Mouse (Mus musculus): ENCODE data around the gene Il2ra. TPM values are rescaled to one million over a fixed set of nuclear protein-coding genes. Genes with fewer than 3 reads are reported as not detected.

The Il2ra gene
- polyA plus RNA-seq, 1 experiment from 2014 or later = 0.04 TPM

GRCm38 (mm10) chr2:11623726-11624125, 18.9 kb upstream of the Il2ra start:
- H3K4me3 ChIP-seq = no peak overlapping the region
- H3K36me3 ChIP-seq (replicated peaks) = no peaks in the 10 kb centered on the region
- no peak for ATAC-seq (replicated peaks)
- no peaks in the 10 kb centered on the region for H3K4me1 ChIP-seq
- no peaks in the 10 kb centered on the region for H3K9me3 ChIP-seq
- no peak overlapping the region for H3K4me2 ChIP-seq
- no peaks in the 10 kb centered on the region for H3K27me3 ChIP-seq (replicated peaks)
- WGBS = 83% methylated on average over 2 of the region's 2 CpGs
- no peak overlapping the region for H3K9ac ChIP-seq
- no peak overlapping the region for H3K27ac ChIP-seq

- no peak within 1 kb of the TSS for H3K9ac ChIP-seq
- no peaks in the 10 kb centered on the region for H3K27me3 ChIP-seq (replicated peaks)
- no peak for ATAC-seq (replicated peaks)
- H3K36me3 ChIP-seq (replicated peaks) = no peaks in the 10 kb centered on the region
- H3K27ac ChIP-seq = no peak within 1 kb of the TSS
- no peaks in the 10 kb centered on the region for H3K4me1 ChIP-seq
- no peak within 1 kb of the TSS for H3K4me3 ChIP-seq
- 95% methylated on average over 5 of the region's 5 CpGs for WGBS
- H3K4me2 ChIP-seq = no peak within 1 kb of the TSS
- H3K9me3 ChIP-seq = no peaks in the 10 kb centered on the region
Observed at GRCm38 (mm10) chr2:11625890-11626289, 16.7 kb upstream of the Il2ra start, which contains the start of gene Gm17490. Gm17490 (minus strand) TSS chr2:11626264.

DNA sequence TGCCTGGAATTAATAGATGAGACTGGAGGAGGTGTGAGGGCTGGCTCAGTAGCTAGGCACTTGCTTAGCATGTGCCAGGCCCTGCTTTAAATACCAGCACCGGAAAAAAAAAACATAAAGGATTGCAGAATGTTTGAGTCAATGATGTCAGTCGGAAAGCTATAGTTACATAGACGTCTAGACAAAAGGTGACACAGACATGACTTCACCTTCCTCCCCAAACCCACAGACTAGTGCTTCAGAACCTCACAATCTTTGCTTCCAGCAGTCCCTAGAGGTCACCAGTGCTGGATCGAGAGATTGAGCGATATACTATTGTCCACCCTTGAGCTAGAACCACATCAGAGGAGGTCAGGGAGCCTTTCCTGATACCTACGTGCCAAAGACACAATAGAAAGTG, 7.6 kb upstream of the Il2ra start:
- WGBS = 90% methylated on average over 6 of the region's 6 CpGs
- H3K36me3 ChIP-seq (replicated peaks) = no peaks in the 10 kb centered on the region
- no peaks in the 10 kb centered on the region for H3K9me3 ChIP-seq
- H3K4me1 ChIP-seq = no peaks in the 10 kb centered on the region
- no peak overlapping the region for H3K4me3 ChIP-seq
- no peak overlapping the region for H3K27ac ChIP-seq
- H3K9ac ChIP-seq = no peak overlapping the region
- H3K4me2 ChIP-seq = no peak overlapping the region
- no peak for ATAC-seq (replicated peaks)
- H3K27me3 ChIP-seq (replicated peaks) = no peaks in the 10 kb centered on the region

DNA sequence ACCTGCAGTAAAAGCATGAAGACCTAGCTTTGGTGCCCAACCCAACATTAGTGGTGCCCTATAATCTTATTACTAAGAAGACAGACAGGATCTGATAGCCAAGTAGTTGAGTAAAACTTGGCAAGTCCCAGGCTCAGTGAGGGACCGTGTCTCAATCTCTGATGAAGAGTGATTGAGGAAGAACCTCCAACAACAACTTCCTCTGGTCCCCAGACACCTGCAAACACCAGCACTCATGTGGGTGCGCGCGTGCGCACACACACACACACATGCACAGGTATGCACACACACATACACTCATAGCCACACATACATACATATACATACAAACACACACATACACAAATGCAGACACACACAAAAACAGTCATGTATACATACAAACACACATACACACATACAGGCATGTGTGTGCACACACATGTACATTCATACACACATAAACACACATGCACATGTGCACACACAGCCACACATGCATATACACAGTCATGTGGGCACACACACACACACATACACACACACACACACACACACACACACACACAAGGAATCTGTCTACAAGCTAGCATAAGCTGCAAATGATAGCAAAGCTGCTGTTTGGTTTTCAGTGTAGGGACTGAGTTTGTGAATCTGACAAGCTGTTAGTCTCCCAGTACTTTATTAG, 7.0 kb upstream of the Il2ra start:
- Histone ChIP-seq H3K9me3 (no peaks in the 10 kb centered on the region), H3K36me3 (replicated peaks) (no peaks in the 10 kb centered on the region), H3K4me2 (no peak overlapping the region), H3K27ac (no peak overlapping the region), H3K9ac (no peak overlapping the region), H3K27me3 (replicated peaks) (no peaks in the 10 kb centered on the region), H3K4me3 (no peak overlapping the region), H3K4me1 (no peaks in the 10 kb centered on the region)
- WGBS = 98% methylated on average over 5 of the region's 5 CpGs
- no peak for ATAC-seq (replicated peaks)

DNA sequence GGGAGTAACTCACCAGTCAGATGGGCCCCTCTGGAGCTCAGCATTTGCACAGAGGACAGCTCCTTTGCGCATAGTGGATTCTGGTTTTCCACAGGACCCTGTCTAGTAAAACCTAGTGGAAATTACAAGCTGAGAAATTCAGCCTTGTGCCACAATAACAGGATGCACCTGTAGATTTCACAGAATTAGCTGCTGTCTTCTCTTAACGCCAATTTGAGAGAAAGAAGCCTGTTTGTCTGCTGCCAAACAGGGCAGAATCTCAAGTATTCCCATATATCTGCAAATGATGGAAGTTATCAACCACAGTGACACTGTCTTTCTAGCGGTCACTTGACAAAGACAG, 6.5 kb upstream of the Il2ra start:
- Histone ChIP-seq H3K27ac (no peak overlapping the region), H3K4me3 (no peak overlapping the region), H3K9ac (no peak overlapping the region), H3K36me3 (replicated peaks) (no peaks in the 10 kb centered on the region), H3K4me2 (no peak overlapping the region), H3K4me1 (no peaks in the 10 kb centered on the region), H3K27me3 (replicated peaks) (no peaks in the 10 kb centered on the region), H3K9me3 (no peaks in the 10 kb centered on the region)
- 92% methylated on average over 3 of the region's 3 CpGs for WGBS
- ATAC-seq (replicated peaks) = no peak

- no peaks in the 10 kb centered on the region for H3K4me1 ChIP-seq
- no peaks in the 10 kb centered on the region for H3K36me3 ChIP-seq (replicated peaks)
- H3K9ac ChIP-seq = no peak overlapping the region
- no peak overlapping the region for H3K27ac ChIP-seq
- 80% methylated on average over 1 of the region's 1 CpGs for WGBS
- H3K4me3 ChIP-seq = no peak overlapping the region
- H3K9me3 ChIP-seq = no peaks in the 10 kb centered on the region
- no peak for ATAC-seq (replicated peaks)
- no peaks in the 10 kb centered on the region for H3K27me3 ChIP-seq (replicated peaks)
- no peak overlapping the region for H3K4me2 ChIP-seq
Observed at GRCm38 (mm10) chr2:11637115-11637514, 5.5 kb upstream of the Il2ra start.

GRCm38 (mm10) chr2:11644057-11644456, 1.4 kb downstream of the Il2ra start:
- no peaks in the 10 kb centered on the region for H3K27me3 ChIP-seq (replicated peaks)
- WGBS = 82% methylated on average over 1 of the region's 1 CpGs
- H3K4me3 ChIP-seq = no peak overlapping the region
- H3K36me3 ChIP-seq (replicated peaks) = no peaks in the 10 kb centered on the region
- ATAC-seq (replicated peaks) = no peak
- H3K4me2 ChIP-seq = no peak overlapping the region
- no peak overlapping the region for H3K9ac ChIP-seq
- no peaks in the 10 kb centered on the region for H3K9me3 ChIP-seq
- no peak overlapping the region for H3K27ac ChIP-seq
- no peaks in the 10 kb centered on the region for H3K4me1 ChIP-seq

DNA sequence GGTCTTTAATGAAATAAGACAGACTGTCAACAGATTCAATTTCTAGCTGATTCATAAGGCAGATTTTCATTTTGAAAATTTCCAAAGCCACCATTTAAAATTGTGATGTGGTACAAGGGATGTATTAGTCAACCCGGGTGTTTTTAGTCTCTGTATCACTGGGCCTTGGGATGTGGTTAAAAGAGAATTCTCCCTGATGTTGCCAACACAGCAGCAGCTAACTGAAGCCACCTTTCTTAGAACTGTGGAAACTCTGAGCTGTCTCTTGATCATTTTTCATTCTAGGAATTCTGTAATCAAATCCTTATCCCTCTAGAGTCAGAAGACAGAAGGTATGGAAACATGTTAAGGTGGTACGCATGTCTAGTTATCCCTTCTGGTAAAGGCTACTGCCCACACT, 2.7 kb downstream of the Il2ra start:
- H3K4me2 ChIP-seq = no peak overlapping the region
- no peak overlapping the region for H3K9ac ChIP-seq
- H3K36me3 ChIP-seq (replicated peaks) = no peaks in the 10 kb centered on the region
- WGBS = 95% methylated on average over 2 of the region's 2 CpGs
- H3K27me3 ChIP-seq (replicated peaks) = no peaks in the 10 kb centered on the region
- H3K27ac ChIP-seq = no peak overlapping the region
- no peaks in the 10 kb centered on the region for H3K4me1 ChIP-seq
- H3K9me3 ChIP-seq = no peaks in the 10 kb centered on the region
- H3K4me3 ChIP-seq = no peak overlapping the region
- no peak for ATAC-seq (replicated peaks)

DNA sequence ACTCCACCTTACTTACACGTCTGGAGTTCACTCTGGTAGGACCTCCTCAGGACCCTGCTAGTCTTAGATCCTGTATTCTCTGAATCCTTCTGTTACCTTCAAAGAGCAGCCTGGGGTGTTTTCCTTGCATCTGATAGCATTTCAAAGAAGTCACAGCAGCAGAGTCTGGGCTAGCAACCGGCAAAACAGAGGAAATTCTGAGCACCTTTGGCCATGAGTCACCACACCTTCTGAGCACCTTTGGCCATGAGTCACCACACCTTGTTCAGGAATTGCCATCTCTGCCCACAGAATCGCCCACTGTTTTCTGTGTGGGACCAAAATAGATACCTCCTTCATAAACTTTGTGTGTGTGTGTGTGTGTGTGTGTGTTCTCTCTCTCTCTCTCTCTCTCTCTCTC, 8.9 kb downstream of the Il2ra start:
- no peaks in the 10 kb centered on the region for H3K36me3 ChIP-seq (replicated peaks)
- ATAC-seq (replicated peaks) = no peak
- 59% methylated on average over 3 of the region's 3 CpGs for WGBS
- H3K4me1 ChIP-seq = no peaks in the 10 kb centered on the region
- H3K9me3 ChIP-seq = no peaks in the 10 kb centered on the region
- no peaks in the 10 kb centered on the region for H3K27me3 ChIP-seq (replicated peaks)
- H3K9ac ChIP-seq = no peak overlapping the region
- H3K4me2 ChIP-seq = no peak overlapping the region
- H3K27ac ChIP-seq = no peak overlapping the region
- H3K4me3 ChIP-seq = no peak overlapping the region

DNA sequence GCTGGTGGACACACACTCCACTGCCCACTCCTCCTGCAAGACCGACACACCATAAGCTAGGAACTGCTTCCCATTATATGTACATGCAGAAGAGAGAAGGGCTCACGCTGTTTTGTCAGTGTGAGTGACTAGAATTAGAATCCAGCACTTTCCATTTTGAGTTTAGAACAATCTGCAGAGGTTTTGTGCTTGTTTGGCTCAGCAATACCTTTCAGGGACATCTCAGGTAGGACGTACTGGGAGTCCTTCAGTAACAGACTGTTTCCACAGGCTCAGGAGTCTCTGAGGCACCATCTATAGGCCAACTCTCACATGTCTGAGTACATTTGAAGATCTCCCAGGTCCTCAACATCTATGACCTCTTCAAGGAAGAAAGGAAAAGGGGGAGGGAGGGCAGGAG, 9.6 kb downstream of the Il2ra start:
- 83% methylated on average over 3 of the region's 3 CpGs for WGBS
- no peak for ATAC-seq (replicated peaks)
- Histone ChIP-seq H3K4me1 (no peaks in the 10 kb centered on the region), H3K27ac (no peak overlapping the region), H3K27me3 (replicated peaks) (no peaks in the 10 kb centered on the region), H3K36me3 (replicated peaks) (no peaks in the 10 kb centered on the region), H3K9me3 (no peaks in the 10 kb centered on the region), H3K4me3 (no peak overlapping the region), H3K9ac (no peak overlapping the region), H3K4me2 (no peak overlapping the region)

- WGBS = 77% methylated on average over 2 of the region's 2 CpGs
- no peak overlapping the region for H3K4me3 ChIP-seq
- no peak overlapping the region for H3K9ac ChIP-seq
- H3K36me3 ChIP-seq (replicated peaks) = no peaks in the 10 kb centered on the region
- no peak overlapping the region for H3K27ac ChIP-seq
- no peak for ATAC-seq (replicated peaks)
- H3K4me1 ChIP-seq = no peaks in the 10 kb centered on the region
- H3K4me2 ChIP-seq = no peak overlapping the region
- H3K9me3 ChIP-seq = no peaks in the 10 kb centered on the region
- no peaks in the 10 kb centered on the region for H3K27me3 ChIP-seq (replicated peaks)
Observed at GRCm38 (mm10) chr2:11652780-11653179, 10.2 kb downstream of the Il2ra start.

DNA sequence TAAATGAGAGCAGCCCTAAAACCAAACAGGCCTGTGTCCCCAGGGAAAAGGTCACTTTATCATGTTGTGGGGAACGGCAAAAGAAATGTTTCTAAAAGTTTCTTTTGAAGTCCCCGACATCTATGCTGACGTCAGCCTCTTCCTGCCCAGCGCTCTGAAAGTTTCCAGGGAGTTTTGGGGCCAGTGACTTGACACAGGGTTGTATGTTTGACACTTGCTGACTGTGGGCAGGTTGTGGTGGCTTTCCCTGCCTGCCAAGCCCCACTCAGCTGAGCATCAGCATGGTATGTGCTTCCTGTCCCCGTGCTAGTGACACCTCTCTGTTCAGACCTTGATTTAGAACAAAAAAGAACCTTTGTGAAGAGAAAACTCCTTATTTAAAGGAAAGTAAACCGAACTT, 10.7 kb downstream of the Il2ra start:
- ATAC-seq (replicated peaks) = no peak
- no peaks in the 10 kb centered on the region for H3K9me3 ChIP-seq
- 70% methylated on average over 6 of the region's 6 CpGs for WGBS
- no peak overlapping the region for H3K27ac ChIP-seq
- no peaks in the 10 kb centered on the region for H3K36me3 ChIP-seq (replicated peaks)
- no peak overlapping the region for H3K9ac ChIP-seq
- no peaks in the 10 kb centered on the region for H3K27me3 ChIP-seq (replicated peaks)
- no peak overlapping the region for H3K4me2 ChIP-seq
- no peaks in the 10 kb centered on the region for H3K4me1 ChIP-seq
- no peak overlapping the region for H3K4me3 ChIP-seq

DNA sequence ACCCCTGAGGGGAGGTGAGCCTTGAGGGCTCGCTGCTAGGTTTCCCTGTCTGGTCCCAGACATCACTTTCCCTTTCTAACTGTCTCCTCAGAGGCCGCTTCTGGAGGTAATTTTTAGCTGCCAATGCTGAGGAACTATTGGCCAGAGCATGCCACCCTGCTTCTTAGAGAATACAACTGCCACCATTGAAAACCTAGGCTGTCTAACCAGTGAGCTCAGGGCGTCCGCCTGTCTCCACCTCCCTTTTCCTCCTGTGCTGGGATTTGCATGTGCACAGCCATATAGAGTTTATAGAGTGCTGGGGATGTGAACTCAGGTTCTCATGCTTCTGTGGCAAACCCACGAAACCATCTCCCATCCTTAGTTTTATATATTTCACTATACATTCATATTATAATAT, 11.2 kb downstream of the Il2ra start:
- Histone ChIP-seq H3K27ac (no peak overlapping the region), H3K4me2 (no peak overlapping the region), H3K27me3 (replicated peaks) (no peaks in the 10 kb centered on the region), H3K4me1 (no peaks in the 10 kb centered on the region), H3K9ac (no peak overlapping the region), H3K9me3 (no peaks in the 10 kb centered on the region), H3K4me3 (no peak overlapping the region), H3K36me3 (replicated peaks) (no peaks in the 10 kb centered on the region)
- 74% methylated on average over 5 of the region's 5 CpGs for WGBS
- no peak for ATAC-seq (replicated peaks)

Data from midbrain, embryonic 15.5 days (tissue).